In genomic region chr16:10411764-10412746, GRCm38 (mm10) we compare ENCODE assay signal across 8 mouse cellular contexts. TPM values are rescaled to one million over a fixed set of nuclear protein-coding genes. Genes with fewer than 3 reads are reported as not detected.
DNase-seq lines count a peak whose midpoint lies in the region; ATAC-seq lines count a peak whose summit lies in the region.

Gene Nubp1 (plus strand): TSS chr16:10411948.

- H3K4me1 ChIP-seq in hindbrain, embryonic 13.5 days (replicated peaks) = peaks cover 19% of the 10 kb centered on the region

- WGBS in hindbrain, embryonic 13.5 days = 3% methylated on average over 56 of the region's 56 CpGs

- H3K27ac ChIP-seq in hindbrain, embryonic 13.5 days = peak within 1 kb of the TSS; percentile 97

- DNase-seq in NIH3T3 (ENCODE audit: low read depth) = peak; percentile 98
- peak; percentile 96 to 98 for DNase-seq in cerebellum, postnatal 10 days
- peak; percentile 86 to 87 for DNase-seq in frontal cortex, postnatal 14 days (ENCODE audit: low spot score in 2 of 2)
- peak; percentile 82 to 90 for DNase-seq in layer of hippocampus, postnatal 25 days (ENCODE audit: extremely low spot score in 1 of 2, low spot score in 1 of 2)
- DNase-seq in lung, postnatal 25 days (ENCODE audit: low spot score) = peak; percentile 96
- peak; percentile 93 for DNase-seq in retina, embryonic 14.5 days (ENCODE audit: low spot score)
- peak; percentile 90 for DNase-seq in thymus, postnatal 4 days

- ATAC-seq in hindbrain, embryonic 13.5 days (ENCODE audit: low FRiP score) = peak; percentile 98

- H3K9me3 ChIP-seq in hindbrain, embryonic 13.5 days = no peaks in the 10 kb centered on the region

- H3K4me3 ChIP-seq in hindbrain, embryonic 13.5 days = peak within 1 kb of the TSS; percentile 74

- H3K27me3 ChIP-seq in hindbrain, embryonic 13.5 days = no peaks in the 10 kb centered on the region

- H3K36me3 ChIP-seq in hindbrain, embryonic 13.5 days = peaks cover 36% of the 10 kb centered on the region

- peak within 1 kb of the TSS; percentile 67 for H3K4me2 ChIP-seq in hindbrain, embryonic 13.5 days

- H3K9ac ChIP-seq in hindbrain, embryonic 13.5 days = peak within 1 kb of the TSS; percentile 82

RNA-seq across cellular contexts. Expression of gene Nubp1, which starts in this region (rescaled TPM):
- 45.3 and 49.2 TPM in 2 replicates for polyA plus RNA-seq in hindbrain, embryonic 13.5 days (2015; fragmentation: Nextera tagmentation; extraction: Ambion mirVana)
- 10 to 100 TPM; 16.5 to 17.6 TPM for total RNA-seq in layer of hippocampus, postnatal 25 days (2021)

Comparison
In these comparisons a context has a peak if more than half of its experiments do, and no peak if none do; other contexts are left out.
1. Peak in every context shown above with its lines: DNase-seq, ATAC-seq, H3K4me3 ChIP-seq and H3K27ac ChIP-seq.